Mouse (Mus musculus): ENCODE data around the gene Tcap.
"Not testable (repeated sequence)": the region's sequence is repeated elsewhere in the genome, so short reads cannot be mapped to it uniquely, and the experiment has no call there.

Gene Tcap

GRCm38 (mm10) chr11:98381651-98382050, 2.0 kb upstream of the Tcap start:
- in situ Hi-C loops (cut with MboI, MseI): no loop called here

GRCm38 (mm10) chr11:98382405-98382804, 1.2 kb upstream of the Tcap start:
- in situ Hi-C loops (cut with MboI, MseI): not testable (repeated sequence)

- in situ Hi-C loops (cut with MboI, MseI): no loop called here
Observed at GRCm38 (mm10) chr11:98384216-98384615, 605 bp downstream of the Tcap start.

- in situ Hi-C loops (cut with MboI, MseI): no loop called here
Observed at GRCm38 (mm10) chr11:98384721-98385637, 1.4 kb downstream of the Tcap start.

GRCm38 (mm10) chr11:98385638-98386585, 2.3 kb downstream of the Tcap start, which contains the start of gene Pnmt:
Gene Pnmt (plus strand): TSS chr11:98386450.
- in situ Hi-C loops (cut with MboI, MseI): no loop called here

- in situ Hi-C loops (cut with MboI, MseI): no loop called here
Observed at GRCm38 (mm10) chr11:98386596-98386995, 3.0 kb downstream of the Tcap start.

- in situ Hi-C loops (cut with MboI, MseI): no loop called here
Observed at GRCm38 (mm10) chr11:98387056-98387577, 3.5 kb downstream of the Tcap start.

GRCm38 (mm10) chr11:98388282-98388681, 4.7 kb downstream of the Tcap start:
- in situ Hi-C loops (cut with MboI, MseI): no loop called here

GRCm38 (mm10) chr11:98389221-98389780, 5.7 kb downstream of the Tcap start:
- in situ Hi-C loops (cut with MboI, MseI): no loop called here

- in situ Hi-C loops (cut with MboI, MseI): no loop called here
Observed at GRCm38 (mm10) chr11:98390141-98390540, 6.5 kb downstream of the Tcap start.

- in situ Hi-C loops (cut with MboI, MseI): no loop called here
Observed at GRCm38 (mm10) chr11:98392034-98392433, 8.4 kb downstream of the Tcap start.

- in situ Hi-C loops (cut with MboI, MseI): no loop called here
Observed at GRCm38 (mm10) chr11:98392645-98393044, 9.0 kb downstream of the Tcap start.

GRCm38 (mm10) chr11:98393317-98393716, 9.7 kb downstream of the Tcap start:
- in situ Hi-C loops (cut with MboI, MseI): no loop called here

GRCm38 (mm10) chr11:98394301-98394700, 10.7 kb downstream of the Tcap start:
- in situ Hi-C loops (cut with MboI, MseI): no loop called here

- in situ Hi-C loops (cut with MboI, MseI): no loop called here
Observed at GRCm38 (mm10) chr11:98395041-98395440, 11.4 kb downstream of the Tcap start.

GRCm38 (mm10) chr11:98397946-98398345, 14.3 kb downstream of the Tcap start:
- in situ Hi-C loops (cut with MboI, MseI): no loop called here

- in situ Hi-C loops (cut with MboI, MseI): no loop called here
Observed at GRCm38 (mm10) chr11:98400161-98400726, 16.6 kb downstream of the Tcap start, which contains the start of gene Pgap3. Gene Pgap3 (minus strand): TSS chr11:98400490.

GRCm38 (mm10) chr11:98400816-98401215, 17.2 kb downstream of the Tcap start:
- in situ Hi-C loops (cut with MboI, MseI): no loop called here

GRCm38 (mm10) chr11:98406621-98407020, 23.0 kb downstream of the Tcap start:
- in situ Hi-C loops (cut with MboI, MseI): no loop called here

GRCm38 (mm10) chr11:98408872-98409271, 25.3 kb downstream of the Tcap start:
- in situ Hi-C loops (cut with MboI, MseI): no loop called here

- in situ Hi-C loops (cut with MboI, MseI): no loop called here
Observed at GRCm38 (mm10) chr11:98409341-98409822, 25.8 kb downstream of the Tcap start.

Data from T-helper 1 cell (primary cell).